Mouse (Mus musculus): ENCODE results near the gene Nvl.

The Nvl gene

GRCm38 (mm10) chr1:181068344-181068743 is 75.7 kb downstream of the Nvl start:
- DNase-seq (ENCODE audit: low spot score) = no peak

- DNase-seq (ENCODE audit: low spot score) = no peak
Observed at GRCm38 (mm10) chr1:181064648-181065047, 79.4 kb downstream of the Nvl start.

GRCm38 (mm10) chr1:181063991-181064390 is 80.0 kb downstream of the Nvl start:
- no peak for DNase-seq (ENCODE audit: low spot score)

GRCm38 (mm10) chr1:181061784-181062485 is 82.1 kb downstream of the Nvl start:
- DNase-seq (ENCODE audit: low spot score) = no peak

- no peak for DNase-seq (ENCODE audit: low spot score)
Observed at GRCm38 (mm10) chr1:181052898-181053297, 91.1 kb downstream of the Nvl start.

GRCm38 (mm10) chr1:181050937-181051336 is 93.1 kb downstream of the Nvl start, which contains the start of gene 9130409I23Rik:
9130409I23Rik (plus strand) TSS chr1:181051237.
- no peak for DNase-seq (ENCODE audit: low spot score)

GRCm38 (mm10) chr1:181049328-181049842 is 94.6 kb downstream of the Nvl start:
- no peak for DNase-seq (ENCODE audit: low spot score)

GRCm38 (mm10) chr1:181047520-181047919 is 96.5 kb downstream of the Nvl start:
- no peak for DNase-seq (ENCODE audit: low spot score)

GRCm38 (mm10) chr1:181039652-181040051 is 104.4 kb downstream of the Nvl start:
- DNase-seq (ENCODE audit: low spot score) = no peak

GRCm38 (mm10) chr1:181037623-181038022 is 106.4 kb downstream of the Nvl start:
- DNase-seq (ENCODE audit: low spot score) = peak; percentile 16

Data from ovary, adult 18-20 months (tissue).